Mouse (Mus musculus) CH12.LX (cell line): ENCODE measurements at regions not wholly inside any gene's neighbourhood (a gene's known extent, or its start where the extent isn't known, plus 50 kb on each side); places are given as distances from the start of the nearest gene placed in this dataset.

Source experiments
- DNase-seq: peaks from one replicate; pipeline ENCODE4 v3.0.0-alpha.2; 2013; ENCODE audit errors: extremely low read depth
- H3K27ac ChIP-seq: 2 replicates; pipeline ENCODE4 v1.5.1; 2012; ENCODE audit warnings: low read depth, mild to moderate bottlenecking, control low read depth, moderate library complexity; ENCODE audit not compliant: insufficient read depth
- H3K27me3 ChIP-seq: replicated peaks from 2 replicates; pipeline ENCODE3; 2012; ENCODE audit warnings: inconsistent platforms
- H3K36me3 ChIP-seq, 2 experiments: replicated peaks in 1 of 2; 2 replicates each; pipeline versions ENCODE3 to v1.6.1; 2012; ENCODE audit warnings: inconsistent platforms in 1 of 2, low read length in 1 of 2, mild to moderate bottlenecking in 1 of 2, mixed read lengths in 1 of 2, moderate library complexity in 1 of 2; ENCODE audit not compliant: control insufficient read depth in 1 of 2, insufficient read depth in 1 of 2
- H3K4me1 ChIP-seq, 2 experiments: 2 replicates each; pipeline ENCODE4 v1.6.1; 2012; ENCODE audit warnings: inconsistent platforms in 1 of 2, moderate library complexity in 1 of 2; ENCODE audit not compliant: insufficient read depth in 2 of 2, control insufficient read depth in 1 of 2
- H3K4me2 ChIP-seq: 2 replicates; pipeline ENCODE4 v1.6.1; 2012; ENCODE audit warnings: low read depth, mild to moderate bottlenecking, control low read depth; ENCODE audit not compliant: poor library complexity, insufficient read depth, severe bottlenecking
- H3K4me3 ChIP-seq, 3 experiments: fragments of 150-350 bp in 1 of 3; sonication (generic) in 1 of 3; replicated peaks in 1 of 3; 2 replicates each; pipeline versions ENCODE3 to v1.5.1; 2011 to 2012; ENCODE audit warnings: low read depth in 2 of 3, low read length in 2 of 3, mild to moderate bottlenecking in 2 of 3, moderate library complexity in 2 of 3, control low read depth in 1 of 3, improper control_type of control experiment in 1 of 3, inconsistent platforms in 1 of 3, mixed read lengths in 1 of 3; ENCODE audit not compliant: poor library complexity in 1 of 3
- H3K79me2 ChIP-seq: replicated peaks from 2 replicates; pipeline ENCODE4 v1.6.1; 2012; ENCODE audit warnings: mild to moderate bottlenecking, moderate library complexity; ENCODE audit not compliant: control insufficient read depth, poor library complexity, insufficient read depth, severe bottlenecking; ENCODE audit errors: extremely low read depth
- H3K9ac ChIP-seq: 2 replicates; pipeline ENCODE4 v1.6.1; 2012; ENCODE audit warnings: low read depth, mild to moderate bottlenecking, control low read depth, moderate library complexity; ENCODE audit not compliant: insufficient read depth
- H3K9me3 ChIP-seq: replicated peaks from 2 replicates; pipeline ENCODE3; 2012; ENCODE audit warnings: low read length, inconsistent platforms, mixed read lengths
- CTCF ChIP-seq, 2 experiments: IDR thresholded peaks in 1 of 2; conservative IDR thresholded peaks in 1 of 2; 2 replicates each; pipeline ENCODE4 v1.5.1; 2011 to 2012; ENCODE audit warnings: low read depth in 2 of 2, low read length in 2 of 2, improper control_type of control experiment in 1 of 2, inconsistent platforms in 1 of 2, mild to moderate bottlenecking in 1 of 2, moderate library complexity in 1 of 2
- ELF1 ChIP-seq: IDR thresholded peaks from 2 replicates; pipeline ENCODE4 v1.6.1; 2014; ENCODE audit warnings: low read depth, mild to moderate bottlenecking, inconsistent platforms, low read length, improper control_type of control experiment
- IRF4 ChIP-seq: IDR thresholded peaks from 2 replicates; pipeline ENCODE4 v1.6.1; 2014; ENCODE audit warnings: low read depth, mild to moderate bottlenecking, inconsistent platforms, low read length, improper control_type of control experiment
- JUN ChIP-seq: IDR thresholded peaks from 2 replicates; pipeline ENCODE4 v1.6.1; 2011; ENCODE audit warnings: low read depth, mild to moderate bottlenecking, low read length, improper control_type of control experiment, moderate library complexity; ENCODE audit not compliant: insufficient read depth
- MAZ ChIP-seq: IDR thresholded peaks from 2 replicates; pipeline ENCODE4 v1.6.1; 2012; ENCODE audit warnings: low read depth, mild to moderate bottlenecking, inconsistent platforms, low read length, improper control_type of control experiment, moderate library complexity
- MXI1 ChIP-seq: IDR thresholded peaks from 2 replicates; pipeline ENCODE4 v1.6.1; 2011; ENCODE audit warnings: mild to moderate bottlenecking, low read depth, low read length, improper control_type of control experiment
- NELFE ChIP-seq: IDR thresholded peaks from 2 replicates; pipeline ENCODE4 v1.6.1; 2011; ENCODE audit warnings: low read depth, low read length, improper control_type of control experiment
- NRF1 ChIP-seq: IDR thresholded peaks from 2 replicates; pipeline ENCODE4 v1.6.1; 2014; ENCODE audit warnings: low read depth, mild to moderate bottlenecking, inconsistent platforms, low read length, improper control_type of control experiment, moderate library complexity
- POLR2A ChIP-seq: IDR thresholded peaks from 2 replicates; pipeline ENCODE4 v1.6.1; 2011; ENCODE audit warnings: low read depth, mild to moderate bottlenecking, improper control_type of control experiment, low read length
- POLR2AphosphoS2 ChIP-seq: IDR thresholded peaks from 2 replicates; pipeline ENCODE4 v1.6.1; 2011; ENCODE audit warnings: low read depth, low read length, improper control_type of control experiment
- RAD21 ChIP-seq: IDR thresholded peaks from 2 replicates; pipeline ENCODE4 v1.6.1; 2011; ENCODE audit warnings: low read depth, mild to moderate bottlenecking, low read length, improper control_type of control experiment, moderate library complexity
- RCOR1 ChIP-seq: conservative IDR thresholded peaks from 2 replicates; pipeline ENCODE4 v1.6.1; 2012; ENCODE audit warnings: low read depth, mild to moderate bottlenecking, inconsistent platforms, low read length, improper control_type of control experiment
- SIN3A ChIP-seq: IDR thresholded peaks from 2 replicates; pipeline ENCODE4 v1.6.1; 2012; ENCODE audit warnings: low read length, improper control_type of control experiment, inconsistent platforms
- SMC3 ChIP-seq: IDR thresholded peaks from 2 replicates; pipeline ENCODE4 v1.6.1; 2011; ENCODE audit warnings: low read depth, low read length, improper control_type of control experiment
- USF1 ChIP-seq: IDR thresholded peaks from 2 replicates; pipeline ENCODE4 v1.6.1; 2014; ENCODE audit warnings: low read depth, mild to moderate bottlenecking, inconsistent platforms, low read length, improper control_type of control experiment
- USF2 ChIP-seq: conservative IDR thresholded peaks from 2 replicates; pipeline ENCODE4 v1.6.1; 2011; ENCODE audit warnings: low read depth, low read length, improper control_type of control experiment
- ZC3H11A ChIP-seq: IDR thresholded peaks from 2 replicates; pipeline ENCODE4 v1.6.1; 2012; ENCODE audit warnings: low read depth, mild to moderate bottlenecking, inconsistent platforms, low read length, improper control_type of control experiment
- ZKSCAN1 ChIP-seq: IDR thresholded peaks from 2 replicates; pipeline ENCODE4 v1.6.1; 2012; ENCODE audit warnings: low read depth, inconsistent platforms, low read length, improper control_type of control experiment, borderline replicate concordance
- ZNF384 ChIP-seq: IDR thresholded peaks from 2 replicates; pipeline ENCODE4 v1.6.1; 2012; ENCODE audit warnings: low read depth, low read length, improper control_type of control experiment, inconsistent platforms
- dilution Hi-C: fragments of 300-500 bp; cut with MboI; formaldehyde crosslinking; loops from 2 replicates; pipeline ENCODE4 v1.14.3; 2020; ENCODE audit warnings: low sequenced_read_pairs; ENCODE audit not compliant: extremely low pct_unique_long_range_greater_than_20kb, extremely low pct_ligation_motif_present
- in situ Hi-C: fragments of 300-500 bp; cut with MboI; formaldehyde crosslinking; loops from 3 replicates; pipeline ENCODE4 v1.14.3; 2019; ENCODE audit warnings: low sequenced_read_pairs, low pct_ligation_motif_present, low pct_unique_long_range_greater_than_20kb, mixed read lengths

GRCm38 (mm10) chr14:89217390-89217789, 746.2 kb upstream of the Pcdh20 start:
- dilution Hi-C loops, result no loop called here
- H3K4me2 ChIP-seq, result no peak overlapping the region
- no peak for TF ChIP-seq IRF4
- TF ChIP-seq MAZ, result no peak
- TF ChIP-seq NRF1, result no peak
- no peak for TF ChIP-seq NELFE
- TF ChIP-seq MXI1, result no peak
- TF ChIP-seq JUN, result no peak
- no peak for TF ChIP-seq POLR2AphosphoS2
- no peak for TF ChIP-seq ZC3H11A
- no peak for TF ChIP-seq CTCF (conservative IDR thresholded peaks at IDR 0.05 in 1 of 2, IDR thresholded peaks at IDR 0.05 in 1 of 2; ENCODE audit: low read depth in 2 of 2, low read length in 2 of 2)
- TF ChIP-seq USF1, result no peak
- no peak for TF ChIP-seq SIN3A
- no peak for TF ChIP-seq RCOR1

GRCm38 (mm10) chr14:89181386-89181979, 710.3 kb upstream of the Pcdh20 start:
- no peaks in the 10 kb centered on the region for H3K79me2 ChIP-seq
- no peak for DNase-seq
- H3K4me3 ChIP-seq, result no peak overlapping the region
- H3K4me2 ChIP-seq, result no peak overlapping the region
- in situ Hi-C loops, result no loop called here
- H3K27me3 ChIP-seq, result no peaks in the 10 kb centered on the region
- H3K36me3 ChIP-seq, result no peaks in the 10 kb centered on the region
- no peaks in the 10 kb centered on the region for H3K4me1 ChIP-seq
- H3K9ac ChIP-seq, result no peak overlapping the region
- dilution Hi-C loops, result no loop called here
- TF ChIP-seq CTCF (conservative IDR thresholded peaks at IDR 0.05 in 1 of 2, IDR thresholded peaks at IDR 0.05 in 1 of 2; ENCODE audit: low read depth in 2 of 2, low read length in 2 of 2), result peak in 1 of 2 experiments; percentile 40; a peak in 1 of 4 replicates
- peak; percentile 93 for TF ChIP-seq ZNF384
- TF ChIP-seq ZKSCAN1, result no peak
- TF ChIP-seq SMC3, result peak; percentile 5; the same call in 1 of the 2 replicates
- no peak for TF ChIP-seq POLR2A
- TF ChIP-seq USF2, result no peak
- TF ChIP-seq ELF1, result no peak
- peak; percentile 51 for TF ChIP-seq RAD21
- no peak for TF ChIP-seq IRF4
- H3K9me3 ChIP-seq, result peaks cover 19% of the 10 kb centered on the region
- no peak overlapping the region for H3K27ac ChIP-seq

More at GRCm38 (mm10) chr14:89217390-89217789, 746.2 kb upstream of the Pcdh20 start:
- no peak for DNase-seq
- Histone ChIP-seq H3K9me3 (peaks cover 27% of the 10 kb centered on the region), H3K27me3 (no peaks in the 10 kb centered on the region), H3K4me3 (no peak overlapping the region), H3K79me2 (no peaks in the 10 kb centered on the region), H3K36me3 (no peaks in the 10 kb centered on the region), H3K27ac (no peak overlapping the region), H3K9ac (no peak overlapping the region), H3K4me1 (no peaks in the 10 kb centered on the region)
- in situ Hi-C loops, result no loop called here
